Mouse (Mus musculus) G1E (cell line): ENCODE measurements around the gene Igsf21. TPM values are rescaled to one million over a fixed set of nuclear protein-coding genes. Genes with fewer than 3 reads are reported as not detected.

Source experiments
- ATAC-seq: 2 replicates; pipeline ENCODE4 v1.8.0; 2016; ENCODE audit warnings: mild to moderate bottlenecking; ENCODE audit not compliant: insufficient number of reproducible peaks, poor library complexity, low FRiP score, severe bottlenecking; ENCODE audit errors: extremely low read depth
- DNase-seq: peaks from one replicate; pipeline ENCODE4 v3.0.0; 2012; ENCODE audit warnings: low spot score
- H3K27me3 ChIP-seq: 2 replicates; pipeline ENCODE4 v1.6.1; 2012; ENCODE audit warnings: mild to moderate bottlenecking, low read length, inconsistent platforms; ENCODE audit not compliant: insufficient read depth
- H3K36me3 ChIP-seq: replicated peaks from 2 replicates; pipeline ENCODE3; 2012; ENCODE audit warnings: mild to moderate bottlenecking, inconsistent platforms
- H3K4me1 ChIP-seq: 2 replicates; pipeline ENCODE4 v1.6.1; 2012; ENCODE audit warnings: low read depth, low read length, inconsistent platforms, mixed read lengths; ENCODE audit not compliant: insufficient read depth
- H3K4me3 ChIP-seq: 2 replicates; pipeline ENCODE4 v1.5.1; 2012; ENCODE audit warnings: low read depth, mild to moderate bottlenecking, inconsistent platforms, low read length, moderate library complexity, mixed read lengths
- H3K9me3 ChIP-seq: replicated peaks from 2 replicates; pipeline ENCODE4 v1.6.1; 2012; ENCODE audit warnings: inconsistent platforms
- CTCF ChIP-seq: IDR thresholded peaks from 2 replicates; pipeline ENCODE4 v1.5.1; 2012; ENCODE audit warnings: low read depth, low read length, inconsistent platforms, mixed read lengths
- GATA1 ChIP-seq: IDR thresholded peaks from 2 replicates; pipeline ENCODE4 v1.6.1; 2012; ENCODE audit warnings: borderline replicate concordance, low read length, inconsistent platforms, mixed read lengths
- GATA2 ChIP-seq: IDR thresholded peaks from 2 replicates; pipeline ENCODE4 v1.6.1; 2012; ENCODE audit warnings: low read depth, low read length, inconsistent platforms, borderline replicate concordance
- POLR2AphosphoS5 ChIP-seq: IDR thresholded peaks from 2 replicates; pipeline ENCODE4 v1.6.1; 2012; ENCODE audit warnings: low read depth, low read length, inconsistent platforms; ENCODE audit not compliant: insufficient replicate concordance
- TAL1 ChIP-seq: conservative IDR thresholded peaks from 2 replicates; pipeline ENCODE4 v1.6.1; 2012; ENCODE audit warnings: low read depth, low read length, inconsistent platforms, mixed read lengths
- polyA plus RNA-seq: library from polyadenylated mRNA; stranded (reverse); fragments of >175 nt; gene quantifications from 2 replicates; pipeline ENCODE4 v1.2.3, GENCODE M21; 2012
- total RNA-seq, 2 experiments: library from RNA; stranded (forward) in 1 of 2; stranded (reverse) in 1 of 2; fragments of 200-1000 nt in 1 of 2; fragments of >200 nt in 1 of 2; fragmentation: Nextera tagmentation in 1 of 2; gene quantifications; 2 replicates each; pipeline ENCODE4 v1.2.3; 2014 to 2017

The Igsf21 gene
- total and polyA plus RNA-seq, 3 experiments: not detected

DNA sequence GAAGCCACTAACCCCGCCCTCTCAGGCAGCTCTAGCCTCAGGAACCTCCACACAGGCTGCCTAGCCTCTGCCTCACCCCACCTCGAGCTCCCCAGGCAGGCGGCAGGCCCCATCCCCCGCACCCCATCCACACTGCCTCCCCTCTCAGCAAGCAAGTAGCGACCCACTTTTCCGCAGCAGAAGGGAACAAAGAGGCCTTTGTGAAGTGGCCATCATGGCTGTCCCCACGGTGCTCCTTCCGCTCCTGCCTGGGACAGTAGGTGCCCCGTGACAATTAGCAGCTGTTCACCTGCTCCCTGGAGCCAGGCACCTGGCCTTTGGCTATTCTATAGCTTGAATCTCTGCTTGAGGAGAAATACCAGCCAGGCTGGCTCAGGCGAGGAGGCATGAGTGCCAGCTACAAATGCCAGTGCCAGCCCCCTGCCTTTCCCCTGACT, 9.3 kb downstream of the Igsf21 start:
- ATAC-seq: no peak
- Histone ChIP-seq H3K4me1 (no peaks in the 10 kb centered on the region), H3K36me3 (no peaks in the 10 kb centered on the region), H3K9me3 (peaks cover 97% of the 10 kb centered on the region), H3K4me3 (no peak overlapping the region; the same call in 1 of the 2 replicates), H3K27me3 (no peaks in the 10 kb centered on the region)
- TF ChIP-seq POLR2AphosphoS5 (no peak), CTCF (no peak), GATA1 (no peak), GATA2 (no peak), TAL1 (no peak)
- DNase-seq: no peak

DNA sequence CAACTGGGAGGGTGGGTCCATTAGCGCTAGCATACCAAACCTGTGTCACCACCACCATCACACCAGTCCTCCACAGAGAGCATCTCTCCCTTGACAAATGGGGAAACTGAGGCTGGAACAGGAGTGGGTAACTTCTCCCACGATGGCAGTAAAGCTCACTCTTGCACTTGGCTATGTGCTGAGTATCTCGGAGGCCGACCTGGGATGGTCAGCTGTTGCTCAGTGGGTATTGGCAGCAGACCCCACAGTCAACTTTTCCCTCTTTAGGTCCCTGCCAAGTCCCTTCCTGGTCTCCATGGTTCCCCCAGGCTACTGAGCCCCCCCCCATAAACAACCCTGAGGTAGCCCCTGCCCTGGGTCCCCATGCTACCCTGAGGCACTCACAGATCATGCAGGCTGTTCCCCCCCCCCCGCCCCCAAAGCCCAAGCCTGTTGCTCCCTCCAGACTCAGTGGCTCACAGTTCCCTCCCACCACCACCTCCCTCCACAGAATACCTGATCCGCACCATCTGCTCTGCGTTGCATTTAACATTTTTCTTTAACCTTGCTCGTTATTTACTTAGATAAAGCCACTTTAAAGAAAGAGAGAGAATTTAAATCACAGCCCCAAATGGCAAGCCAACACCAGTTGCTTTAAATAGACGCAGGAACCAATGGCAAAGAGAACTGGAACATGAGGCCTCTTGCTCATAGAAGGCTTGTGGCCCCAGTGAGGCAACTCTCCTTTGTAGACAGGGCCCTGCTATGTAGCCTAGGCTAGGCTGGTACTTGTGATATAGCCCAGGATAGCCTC, 11.0 kb downstream of the Igsf21 start:
- no peak for ATAC-seq
- Histone ChIP-seq H3K27me3 (no peaks in the 10 kb centered on the region), H3K36me3 (no peaks in the 10 kb centered on the region), H3K4me3 (no peak overlapping the region), H3K9me3 (peaks cover 98% of the 10 kb centered on the region), H3K4me1 (no peaks in the 10 kb centered on the region)
- no peak for TF ChIP-seq CTCF
- no peak for TF ChIP-seq GATA2
- no peak for TF ChIP-seq TAL1
- TF ChIP-seq POLR2AphosphoS5: no peak
- TF ChIP-seq GATA1: no peak
- no peak for DNase-seq

DNA sequence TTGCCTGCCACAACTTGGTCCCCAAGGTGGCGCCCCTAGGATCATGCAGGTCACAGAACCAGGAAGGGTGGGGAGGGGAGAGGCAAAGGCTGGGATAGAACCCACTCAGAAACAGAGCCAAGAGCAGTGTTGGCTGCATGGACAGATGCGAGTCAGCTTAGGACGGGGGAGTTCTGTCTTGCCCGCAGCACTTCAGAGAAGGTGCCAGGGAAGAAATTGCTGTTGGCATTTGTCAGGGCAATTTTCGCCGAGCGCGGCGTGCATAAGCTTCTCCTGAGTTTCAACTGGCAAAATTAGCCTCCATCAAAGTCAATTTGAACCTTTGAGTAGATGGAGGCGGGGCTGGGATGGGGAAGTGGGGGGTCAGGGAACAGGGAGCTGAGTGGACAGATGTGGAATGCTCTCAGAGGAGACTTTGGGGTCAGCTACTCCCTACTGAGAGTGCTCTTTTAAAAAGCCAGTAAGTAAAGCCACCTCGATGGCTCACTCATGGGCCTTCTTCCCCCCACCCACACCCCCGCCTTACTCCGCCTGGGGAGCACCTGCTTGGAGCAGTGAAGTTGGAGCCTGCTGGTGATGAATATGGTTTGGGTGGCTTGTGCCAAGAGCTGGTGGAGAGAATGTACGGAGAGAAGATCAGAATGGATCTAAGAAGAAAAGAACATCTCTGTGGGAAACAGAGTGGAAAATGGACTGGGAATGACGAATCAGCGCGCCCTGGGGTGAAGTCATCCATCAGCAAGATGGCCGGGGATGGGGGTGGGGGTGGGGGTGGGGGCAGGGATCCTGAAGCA, 12.0 kb downstream of the Igsf21 start:
- TF ChIP-seq CTCF (no peak), GATA1 (no peak), GATA2 (no peak), TAL1 (no peak), POLR2AphosphoS5 (no peak)
- no peak overlapping the region for H3K4me3 ChIP-seq
- ATAC-seq: no peak

DNA sequence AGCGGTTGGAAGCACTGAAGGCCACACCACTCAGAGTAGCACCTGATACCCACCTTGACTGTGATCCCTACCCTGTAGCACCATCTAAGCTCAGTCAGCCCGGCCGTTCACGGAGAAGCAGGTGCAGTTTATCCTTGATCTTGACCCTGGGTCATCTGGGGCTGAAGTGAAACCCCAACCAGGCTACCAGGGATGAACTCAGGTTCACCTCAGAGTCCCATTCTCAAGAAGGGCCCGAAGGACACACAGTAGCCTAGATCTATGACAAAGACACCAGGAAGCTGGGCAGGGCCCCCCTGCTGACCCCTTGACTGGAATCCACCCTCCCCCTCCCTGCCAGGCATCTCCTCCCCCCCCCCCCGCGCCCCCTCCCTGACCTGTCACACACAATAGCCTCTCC, 18.7 kb downstream of the Igsf21 start:
- Histone ChIP-seq H3K36me3 (no peaks in the 10 kb centered on the region), H3K27me3 (no peaks in the 10 kb centered on the region), H3K4me1 (no peaks in the 10 kb centered on the region), H3K9me3 (peaks cover 94% of the 10 kb centered on the region), H3K4me3 (no peak overlapping the region)
- no peak for TF ChIP-seq POLR2AphosphoS5
- TF ChIP-seq CTCF: no peak
- no peak for TF ChIP-seq GATA2
- TF ChIP-seq GATA1: no peak
- no peak for DNase-seq
- no peak for ATAC-seq

More for the DNA sequence above, 12.0 kb downstream of the Igsf21 start:
- Histone ChIP-seq H3K36me3 (no peaks in the 10 kb centered on the region), H3K9me3 (peaks cover 98% of the 10 kb centered on the region), H3K27me3 (no peaks in the 10 kb centered on the region), H3K4me1 (no peaks in the 10 kb centered on the region)
- no peak for DNase-seq

DNA sequence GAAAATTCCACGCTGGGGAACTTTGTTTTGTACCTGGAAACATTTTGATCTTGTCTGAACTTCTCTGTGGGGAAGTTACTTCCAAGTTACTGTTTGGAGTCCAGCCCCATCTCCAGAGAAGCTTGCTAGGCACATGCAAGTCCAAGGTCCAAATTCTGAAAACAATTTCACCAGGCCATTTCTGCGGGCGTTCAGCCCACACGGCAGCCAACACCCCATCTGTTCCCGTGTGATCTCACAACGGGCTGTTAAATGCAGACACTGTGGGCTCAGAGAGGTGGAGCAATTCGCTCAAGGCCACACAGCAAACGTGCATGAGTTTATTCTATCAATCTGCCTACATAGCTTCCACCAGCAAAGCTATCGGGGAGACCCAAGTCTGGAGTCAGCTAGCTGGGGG, 21.4 kb downstream of the Igsf21 start:
- ATAC-seq: no peak
- Histone ChIP-seq H3K4me1 (no peaks in the 10 kb centered on the region), H3K36me3 (no peaks in the 10 kb centered on the region), H3K9me3 (peaks cover 95% of the 10 kb centered on the region), H3K27me3 (no peaks in the 10 kb centered on the region), H3K4me3 (no peak overlapping the region)
- DNase-seq: no peak
- TF ChIP-seq POLR2AphosphoS5 (no peak), TAL1 (no peak), GATA1 (no peak), CTCF (no peak), GATA2 (no peak)

DNA sequence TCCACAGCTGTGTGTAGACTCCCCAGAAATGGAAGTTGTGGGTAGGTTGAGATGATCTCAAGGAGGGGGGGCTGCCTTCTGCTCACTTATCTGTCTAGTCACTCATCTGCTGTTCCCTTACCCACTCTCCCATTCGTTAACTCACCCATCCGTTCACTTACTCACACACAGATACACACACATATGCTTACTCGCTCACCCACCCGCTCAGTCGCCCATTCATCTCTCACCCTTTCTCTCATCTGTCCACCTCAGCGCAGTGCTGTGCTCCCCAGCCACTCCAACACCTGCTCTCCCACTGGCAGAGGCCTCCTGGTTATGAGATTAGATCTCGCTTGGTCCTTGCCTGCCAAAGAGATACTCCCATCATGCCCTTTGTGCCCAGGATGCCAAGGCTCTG, 22.1 kb downstream of the Igsf21 start:
- H3K4me3 ChIP-seq: no peak overlapping the region
- no peaks in the 10 kb centered on the region for H3K27me3 ChIP-seq
- ATAC-seq: no peak
- peaks cover 95% of the 10 kb centered on the region for H3K9me3 ChIP-seq
- TF ChIP-seq GATA1 (no peak), CTCF (no peak), TAL1 (no peak), GATA2 (no peak), POLR2AphosphoS5 (no peak)
- no peaks in the 10 kb centered on the region for H3K4me1 ChIP-seq
- no peak for DNase-seq
- no peaks in the 10 kb centered on the region for H3K36me3 ChIP-seq
